Mouse (Mus musculus) limb, embryonic 10.5 days (tissue): Measurements from ENCODE around the gene Syt16. TPM values are rescaled to one million over a fixed set of nuclear protein-coding genes. Genes with fewer than 3 reads are reported as not detected.

Source experiments
- DNase-seq: peaks from one replicate; pipeline ENCODE4 v3.0.0-alpha.2; 2017; ENCODE audit warnings: low spot score
- H3K27ac ChIP-seq: fragments of 300-500 bp; sonication (generic); 2 replicates; pipeline ENCODE4 v1.5.1; 2016; ENCODE audit warnings: mild to moderate bottlenecking
- H3K27me3 ChIP-seq: fragments of 300-500 bp; sonication (generic); 2 replicates; pipeline ENCODE4 v1.6.1; 2016; ENCODE audit warnings: low read depth, mild to moderate bottlenecking; ENCODE audit not compliant: poor library complexity, severe bottlenecking
- H3K36me3 ChIP-seq: fragments of 300-500 bp; sonication (generic); 2 replicates; pipeline ENCODE4 v1.6.1; 2016; ENCODE audit warnings: mild to moderate bottlenecking, moderate library complexity
- H3K4me1 ChIP-seq: fragments of 300-500 bp; sonication (generic); 2 replicates; pipeline ENCODE4 v1.6.1; 2016
- H3K4me3 ChIP-seq: fragments of 300-500 bp; sonication (generic); 2 replicates; pipeline ENCODE4 v1.5.1; 2016; ENCODE audit warnings: mild to moderate bottlenecking, moderate library complexity
- H3K9me3 ChIP-seq: fragments of 300-500 bp; sonication (generic); replicated peaks from 2 replicates; pipeline ENCODE4 v1.6.1; 2016; ENCODE audit warnings: mild to moderate bottlenecking
- WGBS: fragments of 180-500 bp; shearing (Covaris S2); methylation state at CpG from one replicate; pipeline ENCODE4 v1.1.7; 2016; 5-methylcytosine and 5-hydroxymethylcytosine counted together
- polyA plus RNA-seq: library from polyadenylated mRNA; unstranded; fragments of >200 nt; fragmentation: Nextera tagmentation; extraction: Ambion mirVana; gene quantifications from 2 replicates; pipeline ENCODE4 v1.2.1, GENCODE M21; 2016

The Syt16 gene
- polyA plus RNA-seq, 1 experiment from 2014 or later = 1.7 TPM

DNA sequence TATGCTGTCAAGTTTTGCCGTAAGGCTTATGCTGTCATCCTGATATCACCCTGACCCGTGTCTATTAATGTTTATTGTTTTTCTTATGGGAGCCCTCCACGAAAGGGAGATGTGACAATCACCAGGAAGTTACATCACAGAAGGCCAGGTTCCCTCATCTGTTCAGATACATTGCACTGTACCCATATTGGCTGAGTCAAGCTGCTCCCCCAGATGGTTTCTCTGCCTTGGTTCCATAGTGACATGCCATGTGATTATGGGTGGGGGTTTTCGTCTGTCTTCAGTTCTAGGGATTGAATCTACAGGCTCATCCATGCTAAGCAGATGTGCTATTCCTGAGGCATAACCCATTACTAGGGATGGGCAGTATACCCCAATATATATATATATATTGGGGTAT, 283.9 kb downstream of the Syt16 start:
- Histone ChIP-seq H3K36me3 (no peaks in the 10 kb centered on the region), H3K4me1 (peaks cover 12% of the 10 kb centered on the region), H3K9me3 (no peaks in the 10 kb centered on the region), H3K27ac (no peak overlapping the region), H3K4me3 (no peak overlapping the region), H3K27me3 (peaks cover 42% of the 10 kb centered on the region)
- DNase-seq = no peak
- 96% methylated on average over 4 of the region's 4 CpGs for WGBS

GRCm38 (mm10) chr12:74282846-74283245, 285.4 kb downstream of the Syt16 start:
- no peaks in the 10 kb centered on the region for H3K9me3 ChIP-seq
- H3K27me3 ChIP-seq = peaks cover 42% of the 10 kb centered on the region
- H3K4me1 ChIP-seq = peaks cover 12% of the 10 kb centered on the region
- WGBS = 76% methylated on average over 1 of the region's 1 CpGs
- DNase-seq = no peak
- H3K4me3 ChIP-seq = no peak overlapping the region
- no peak overlapping the region for H3K27ac ChIP-seq
- no peaks in the 10 kb centered on the region for H3K36me3 ChIP-seq

GRCm38 (mm10) chr12:74284020-74284684, 286.7 kb downstream of the Syt16 start:
- Histone ChIP-seq H3K27me3 (peaks cover 42% of the 10 kb centered on the region), H3K9me3 (no peaks in the 10 kb centered on the region), H3K27ac (no peak overlapping the region), H3K4me3 (peak overlapping the region; percentile 55), H3K36me3 (no peaks in the 10 kb centered on the region), H3K4me1 (peaks cover 12% of the 10 kb centered on the region)
- DNase-seq = peak; percentile 92
- WGBS = 1% methylated on average over 49 of the region's 49 CpGs

GRCm38 (mm10) chr12:74284685-74285054, 287.2 kb downstream of the Syt16 start:
- H3K36me3 ChIP-seq = no peaks in the 10 kb centered on the region
- H3K27ac ChIP-seq = no peak overlapping the region
- no peak for DNase-seq
- peaks cover 12% of the 10 kb centered on the region for H3K4me1 ChIP-seq
- peak overlapping the region; percentile 55 for H3K4me3 ChIP-seq
- H3K9me3 ChIP-seq = no peaks in the 10 kb centered on the region
- WGBS = 8% methylated on average over 11 of the region's 11 CpGs
- H3K27me3 ChIP-seq = peaks cover 42% of the 10 kb centered on the region

- no peak for DNase-seq
- Histone ChIP-seq H3K36me3 (no peaks in the 10 kb centered on the region), H3K4me1 (no peaks in the 10 kb centered on the region), H3K4me3 (no peak overlapping the region), H3K27me3 (peaks cover 3% of the 10 kb centered on the region), H3K9me3 (no peaks in the 10 kb centered on the region), H3K27ac (no peak overlapping the region)
- WGBS = 87% methylated on average over 4 of the region's 4 CpGs
Measured at GRCm38 (mm10) chr12:74290983-74291382, 293.5 kb downstream of the Syt16 start.

DNA sequence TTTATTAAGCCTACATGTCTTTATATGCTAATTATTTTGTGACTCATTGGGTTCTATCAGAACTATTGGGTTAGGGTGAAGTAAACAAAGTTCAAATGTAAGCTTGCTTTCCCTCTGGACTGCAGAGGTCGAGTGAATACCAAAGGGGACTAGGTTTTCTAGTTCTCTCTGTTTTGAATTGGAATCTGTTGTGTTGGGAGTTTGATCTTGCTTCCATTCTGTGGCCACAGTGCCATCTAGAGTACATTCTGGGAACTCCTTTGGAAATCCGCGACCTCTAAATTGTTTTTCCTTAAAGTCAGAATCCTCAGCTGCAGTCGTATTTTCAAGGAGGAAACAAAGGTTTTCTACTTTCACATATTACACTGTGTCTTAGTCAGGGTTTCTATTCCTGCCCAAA, 296.2 kb downstream of the Syt16 start:
- H3K36me3 ChIP-seq = no peaks in the 10 kb centered on the region
- no peak overlapping the region for H3K27ac ChIP-seq
- H3K27me3 ChIP-seq = no peaks in the 10 kb centered on the region
- H3K4me1 ChIP-seq = no peaks in the 10 kb centered on the region
- WGBS = 10% methylated on average over 4 of the region's 4 CpGs
- H3K4me3 ChIP-seq = no peak overlapping the region
- DNase-seq = peak; percentile 45
- no peaks in the 10 kb centered on the region for H3K9me3 ChIP-seq

DNA sequence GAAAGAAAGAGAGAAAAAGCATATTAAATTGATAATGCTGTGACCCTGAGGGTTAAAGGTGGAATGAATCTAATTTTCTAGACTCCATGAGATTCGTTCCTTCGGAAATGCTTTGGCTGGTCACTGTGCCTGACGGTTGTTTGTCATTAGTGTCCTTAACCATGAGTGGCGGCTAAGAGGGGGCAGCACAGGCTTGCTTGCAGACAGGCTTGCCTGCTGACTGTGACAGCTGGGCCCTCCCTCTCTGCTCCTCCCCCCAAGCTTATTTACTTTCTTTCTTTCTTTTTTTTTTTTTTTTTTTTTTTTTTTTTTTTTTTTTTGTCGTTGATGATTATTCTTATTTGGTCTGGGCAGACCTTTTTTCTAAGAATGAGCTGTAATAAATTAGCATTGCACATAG, 298.9 kb downstream of the Syt16 start:
- Histone ChIP-seq H3K4me3 (no peak overlapping the region), H3K27me3 (no peaks in the 10 kb centered on the region), H3K4me1 (no peaks in the 10 kb centered on the region), H3K9me3 (no peaks in the 10 kb centered on the region), H3K27ac (no peak overlapping the region), H3K36me3 (no peaks in the 10 kb centered on the region)
- DNase-seq = no peak
- WGBS = 62% methylated on average over 5 of the region's 5 CpGs

DNA sequence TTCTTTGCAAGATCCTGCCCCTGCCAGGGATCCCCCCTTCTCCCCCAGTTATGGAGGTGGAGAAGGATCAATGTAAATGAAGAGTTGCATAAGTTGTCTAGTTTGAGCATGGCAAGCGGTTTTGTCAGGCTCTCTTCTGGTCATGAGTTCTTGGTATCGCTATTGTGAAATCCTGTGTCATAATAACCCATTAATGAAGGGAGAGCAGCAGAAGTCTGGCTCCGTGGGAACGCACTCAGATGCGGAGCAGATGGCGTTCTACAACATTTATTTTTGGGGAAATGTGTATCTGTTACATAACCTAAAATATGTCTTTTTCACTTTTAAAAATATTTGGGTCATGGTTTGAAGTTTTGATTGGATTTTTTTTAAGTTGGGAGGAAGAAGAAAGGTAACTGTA, 304.1 kb downstream of the Syt16 start:
- WGBS = 96% methylated on average over 6 of the region's 6 CpGs
- DNase-seq = no peak
- Histone ChIP-seq H3K27ac (no peak overlapping the region), H3K36me3 (no peaks in the 10 kb centered on the region), H3K4me3 (no peak overlapping the region), H3K27me3 (no peaks in the 10 kb centered on the region), H3K4me1 (no peaks in the 10 kb centered on the region), H3K9me3 (no peaks in the 10 kb centered on the region)

- Histone ChIP-seq H3K4me1 (no peaks in the 10 kb centered on the region), H3K27ac (no peak overlapping the region), H3K36me3 (no peaks in the 10 kb centered on the region), H3K27me3 (no peaks in the 10 kb centered on the region), H3K9me3 (no peaks in the 10 kb centered on the region), H3K4me3 (no peak overlapping the region)
- WGBS = 88% methylated on average over 9 of the region's 9 CpGs
- DNase-seq = no peak
Measured at GRCm38 (mm10) chr12:74303418-74304294, 306.2 kb downstream of the Syt16 start.

DNA sequence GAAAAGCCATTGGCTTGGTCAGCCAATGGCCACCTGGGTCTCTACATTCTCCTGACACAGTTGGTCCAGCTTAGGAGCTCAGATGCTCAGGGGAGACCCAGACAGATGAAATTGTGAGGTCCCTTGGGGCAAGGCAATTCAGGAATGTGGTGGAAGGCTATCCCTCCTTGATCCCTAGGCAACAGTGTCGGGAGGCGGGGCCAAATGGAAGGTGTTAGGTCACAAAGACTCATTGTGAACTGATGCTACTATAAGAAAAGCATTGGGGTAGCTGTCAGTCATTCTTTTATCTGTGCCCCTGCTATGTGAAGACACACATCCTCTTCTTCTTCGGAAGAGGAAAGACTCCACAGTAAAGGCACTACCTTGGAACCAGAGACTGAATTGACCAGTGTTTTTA, 315.1 kb downstream of the Syt16 start:
- WGBS = 87% methylated on average over 3 of the region's 3 CpGs
- no peaks in the 10 kb centered on the region for H3K9me3 ChIP-seq
- H3K4me1 ChIP-seq = peaks cover 3% of the 10 kb centered on the region; the same call in 1 of the 2 replicates
- H3K4me3 ChIP-seq = no peak overlapping the region
- no peak overlapping the region for H3K27ac ChIP-seq
- no peaks in the 10 kb centered on the region for H3K27me3 ChIP-seq
- H3K36me3 ChIP-seq = no peaks in the 10 kb centered on the region
- no peak for DNase-seq

DNA sequence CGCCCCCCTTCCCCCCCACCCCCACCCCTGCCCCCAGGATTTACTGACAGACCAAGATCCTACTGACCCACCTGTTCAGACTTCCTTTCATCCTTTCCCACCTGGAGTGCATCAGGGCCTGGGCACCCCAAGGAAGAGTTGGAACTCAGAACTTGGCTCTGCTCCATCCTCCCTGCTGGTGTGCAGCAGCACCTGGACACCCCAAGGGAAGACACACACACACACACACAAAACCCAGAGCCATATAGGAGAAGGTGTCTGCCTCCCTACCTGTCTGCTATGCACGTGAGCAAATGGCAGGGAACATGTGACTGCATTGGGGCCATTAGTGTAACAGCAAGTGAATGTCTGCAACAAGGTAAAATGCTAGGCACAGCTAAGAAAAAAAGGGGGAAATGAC, 317.8 kb downstream of the Syt16 start:
- 46% methylated on average over 2 of the region's 2 CpGs for WGBS
- no peak overlapping the region for H3K27ac ChIP-seq
- H3K4me3 ChIP-seq = no peak overlapping the region
- H3K36me3 ChIP-seq = no peaks in the 10 kb centered on the region
- no peaks in the 10 kb centered on the region for H3K27me3 ChIP-seq
- H3K9me3 ChIP-seq = no peaks in the 10 kb centered on the region
- no peak for DNase-seq
- peaks cover 3% of the 10 kb centered on the region; the same call in 1 of the 2 replicates for H3K4me1 ChIP-seq

- 41% methylated on average over 16 of the region's 18 CpGs for WGBS
- Histone ChIP-seq H3K27me3 (no peaks in the 10 kb centered on the region), H3K4me3 (peak within 1 kb of the TSS; percentile 58), H3K4me1 (peaks cover 3% of the 10 kb centered on the region; the same call in 1 of the 2 replicates), H3K36me3 (no peaks in the 10 kb centered on the region), H3K27ac (peak within 1 kb of the TSS; percentile 89), H3K9me3 (no peaks in the 10 kb centered on the region)
- peak; percentile 44 for DNase-seq
Measured at GRCm38 (mm10) chr12:74316344-74316973, 319.0 kb downstream of the Syt16 start, which contains the start of gene Gm11042. TSS of gene Gm11042 (minus strand) at chr12:74316394.
